Mouse (Mus musculus): ENCODE data around the gene Kcnq1.

DNA sequence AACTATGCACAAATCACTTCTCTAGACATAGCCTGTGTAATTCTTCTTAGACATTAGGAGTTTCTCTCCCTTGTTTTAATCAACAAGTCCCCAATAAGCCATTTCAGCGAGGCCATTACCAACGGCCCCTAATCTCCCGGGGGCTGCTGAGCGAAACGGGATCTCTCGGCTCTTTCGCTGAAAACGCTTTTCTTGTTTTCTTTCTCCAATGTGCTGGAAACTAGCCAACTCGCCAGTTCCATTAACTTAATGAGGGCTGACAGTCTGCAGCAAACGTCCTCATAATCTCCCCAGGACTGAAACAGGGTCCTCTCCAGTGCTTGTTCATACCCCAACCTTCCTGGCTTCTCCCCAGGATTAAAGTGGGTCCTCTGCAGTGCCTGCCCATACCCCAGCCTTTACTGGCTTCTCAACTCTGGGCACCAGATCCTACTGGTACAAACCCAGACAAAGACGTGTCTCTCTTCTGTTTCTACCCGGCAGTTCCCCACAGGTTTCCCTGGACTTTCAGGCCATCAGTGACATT lies 237.7 kb downstream of the Kcnq1 start:
- TF ChIP-seq CTCF (IDR thresholded peaks at IDR 0.05; ENCODE audit: extremely low read depth, insufficient read depth, insufficient read length, insufficient replicate concordance) (no peak), POLR2A (IDR thresholded peaks at IDR 0.05; ENCODE audit: low read depth, low read length) (no peak)
